Mouse (Mus musculus) brain, embryonic 14.5 days (tissue): Measurements from ENCODE around the gene Dnajc4. TPM values are rescaled to one million over a fixed set of nuclear protein-coding genes. Genes with fewer than 3 reads are reported as not detected.
A peak's percentile ranks its signal among the peaks of the same experiment; 100 is the strongest.
"Not testable (repeated sequence)": the region's sequence is repeated elsewhere in the genome, so short reads cannot be mapped to it uniquely, and the experiment has no call there.

ENCODE experiments used
- DNase-seq: peaks from one replicate; pipeline ENCODE4 v3.0.0-alpha.2; 2011; ENCODE audit warnings: low read depth
- CTCF ChIP-seq: fragments of 200-500 bp; IDR thresholded peaks from 2 replicates; pipeline ENCODE4 v1.5.1; 2012; ENCODE audit warnings: inconsistent platforms, mild to moderate bottlenecking, moderate library complexity, borderline replicate concordance; ENCODE audit not compliant: insufficient read depth, insufficient read length; ENCODE audit errors: extremely low read depth
- POLR2A ChIP-seq: fragments of 200-500 bp; IDR thresholded peaks from 2 replicates; pipeline ENCODE4 v1.6.1; 2012; ENCODE audit warnings: mild to moderate bottlenecking, inconsistent platforms, borderline replicate concordance; ENCODE audit not compliant: poor library complexity, insufficient read depth, insufficient read length, severe bottlenecking; ENCODE audit errors: extremely low read depth
- polyA plus RNA-seq: library from polyadenylated mRNA; depleted of rRNA; stranded (reverse); fragments of >200 nt; gene quantifications from 2 replicates; pipeline ENCODE4 v1.2.3, GENCODE M21; 2012

Dnajc4 gene
- polyA plus RNA-seq, 1 experiment = 25.7 TPM

DNA sequence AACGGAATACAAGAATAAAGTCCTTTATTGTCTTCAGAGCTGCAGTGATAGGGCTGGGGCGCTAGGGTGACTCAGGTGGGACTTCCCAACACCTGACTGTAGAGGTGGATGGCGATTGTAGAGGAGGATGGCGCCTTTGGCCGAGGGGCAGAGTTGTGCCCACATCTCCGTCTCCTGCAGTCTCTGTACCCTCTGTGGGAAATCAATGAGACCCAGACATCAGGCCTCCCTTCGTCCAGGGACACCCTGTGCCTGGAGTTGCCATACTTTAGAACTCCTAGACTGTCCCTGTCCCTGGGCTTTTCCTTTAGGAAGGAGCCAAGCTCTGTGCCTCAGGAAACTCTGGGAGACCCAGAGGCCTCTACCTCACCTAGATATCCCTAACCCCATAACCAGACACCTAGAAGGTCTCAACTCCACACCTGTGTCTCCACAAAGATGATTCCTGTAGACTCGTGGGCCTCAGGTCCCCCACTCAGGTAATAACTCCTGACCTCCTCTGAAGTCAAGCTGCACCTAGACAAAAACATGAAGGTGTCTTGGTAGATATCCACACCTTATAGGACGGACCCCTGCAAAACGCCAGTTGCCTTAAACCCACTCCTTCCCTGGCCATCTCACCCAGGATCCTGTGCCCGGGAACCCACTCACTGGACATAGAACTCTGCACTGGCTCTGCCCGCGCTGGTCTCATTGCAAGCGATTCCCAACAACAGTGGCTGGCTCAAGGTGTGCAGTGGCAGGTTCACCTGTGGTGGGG, 819 bp upstream of the Dnajc4 start:
- TF ChIP-seq POLR2A (no peak), CTCF (no peak)
- no peak for DNase-seq

DNA sequence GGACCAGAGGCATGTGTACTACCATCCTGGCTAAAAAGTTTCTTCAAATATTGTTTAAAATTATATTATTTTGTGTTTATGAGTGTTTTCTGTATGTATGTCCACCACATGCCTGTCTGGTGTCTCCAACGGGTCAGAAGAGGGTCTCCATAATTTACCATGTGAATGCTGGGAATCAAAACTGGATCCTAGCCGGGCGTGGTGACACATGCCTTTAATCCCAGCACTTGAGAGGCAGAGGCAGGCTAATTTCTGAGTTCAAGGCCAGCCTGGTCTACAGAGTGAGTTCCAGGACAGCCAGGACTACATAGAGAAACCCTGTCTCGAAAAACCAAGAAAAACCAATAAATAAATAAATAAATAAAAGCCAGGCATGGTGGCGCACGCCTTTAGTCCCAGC, 1.2 kb downstream of the Dnajc4 start:
- not testable (repeated sequence) for DNase-seq

- no peak for DNase-seq
- no peak for TF ChIP-seq POLR2A
- no peak for TF ChIP-seq CTCF
Measured at GRCm38 (mm10) chr19:6990712-6991111, 1.7 kb downstream of the Dnajc4 start.

- no peak for DNase-seq
- TF ChIP-seq CTCF (no peak), POLR2A (no peak)
Measured at GRCm38 (mm10) chr19:6989251-6989650, 3.1 kb downstream of the Dnajc4 start.

DNA sequence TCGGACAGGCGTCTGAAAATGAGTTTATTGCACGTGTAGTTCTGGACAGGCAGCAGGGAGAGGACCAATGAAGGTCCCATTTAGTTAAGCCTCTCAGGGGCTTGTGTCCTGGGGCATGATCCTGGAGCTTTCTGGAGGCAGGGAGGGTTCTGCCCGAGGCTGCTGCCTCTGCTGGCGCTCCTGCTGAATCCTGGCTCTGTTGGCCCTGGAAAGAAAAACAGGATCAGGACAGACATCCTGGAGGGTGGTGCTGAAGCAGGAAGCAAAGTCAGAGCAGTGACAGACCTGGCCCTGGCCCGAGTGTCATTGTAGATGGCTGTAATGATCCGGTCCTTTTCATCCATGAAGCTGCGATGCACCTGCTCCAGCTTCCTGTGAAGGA, 4.5 kb downstream of the Dnajc4 start:
- no peak for DNase-seq
- TF ChIP-seq CTCF = no peak
- TF ChIP-seq POLR2A = no peak

GRCm38 (mm10) chr19:6987061-6987903, 5.1 kb downstream of the Dnajc4 start, which contains the start of gene Vegfb:
Gene Vegfb, minus strand, starts transcription at chr19:6987651.
- no peak for TF ChIP-seq CTCF
- TF ChIP-seq POLR2A = peak; percentile 48; the same call in 1 of the 2 replicates
- peak; percentile 69 for DNase-seq

- no peak for TF ChIP-seq CTCF
- TF ChIP-seq POLR2A = no peak
- DNase-seq = no peak
Measured at GRCm38 (mm10) chr19:6985951-6986708, 6.2 kb downstream of the Dnajc4 start.

DNA sequence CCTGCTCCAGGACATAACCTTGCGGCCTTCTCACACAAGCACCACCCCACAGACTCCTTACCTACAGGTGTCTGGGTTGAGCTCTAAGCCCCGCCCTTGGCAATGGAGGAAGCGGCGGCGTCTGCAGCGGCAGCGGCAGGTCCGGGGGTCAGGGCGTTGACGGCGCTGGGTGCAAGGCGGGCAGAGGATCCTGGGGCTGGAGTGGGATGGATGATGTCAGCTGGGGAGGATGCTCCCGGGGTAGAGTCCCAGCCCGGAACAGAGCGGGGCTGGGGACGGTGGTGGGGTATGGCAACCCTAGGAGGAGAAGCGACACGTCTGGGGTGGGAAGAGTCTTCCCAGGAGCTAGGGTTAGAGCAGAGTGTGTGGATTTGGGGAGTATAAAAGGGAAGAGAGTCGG, 7.1 kb downstream of the Dnajc4 start:
- DNase-seq = no peak

DNA sequence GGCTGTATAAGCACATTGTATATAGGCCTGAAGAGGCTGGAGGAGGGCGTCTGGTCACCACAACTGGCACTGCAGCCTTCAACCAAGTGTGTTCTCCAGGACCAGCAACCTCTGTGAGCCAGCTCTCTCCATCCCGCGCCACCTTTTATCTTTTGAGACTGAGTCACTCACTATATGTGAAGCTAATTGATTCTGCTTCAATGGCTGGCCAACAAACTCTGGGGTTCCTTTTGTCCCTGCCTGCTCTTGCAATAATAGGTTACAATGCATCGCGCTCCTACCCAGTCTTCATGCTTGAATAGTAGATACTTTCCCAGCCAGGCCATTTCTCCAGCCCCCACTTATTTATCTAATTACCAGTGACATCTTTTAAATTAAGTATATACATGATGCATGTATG, 8.8 kb downstream of the Dnajc4 start:
- DNase-seq = peak; percentile 73
- TF ChIP-seq POLR2A = no peak
- TF ChIP-seq CTCF = no peak

More for the DNA sequence above, 7.1 kb downstream of the Dnajc4 start:
- TF ChIP-seq CTCF (no peak), POLR2A (no peak)

GRCm38 (mm10) chr19:6981465-6981864, 10.9 kb downstream of the Dnajc4 start:
- TF ChIP-seq POLR2A (no peak), CTCF (no peak)
- no peak for DNase-seq

GRCm38 (mm10) chr19:6980381-6981093, 11.8 kb downstream of the Dnajc4 start, which contains the start of gene Fkbp2:
Gene Fkbp2, minus strand, starts transcription at chr19:6980501.
- no peak for TF ChIP-seq CTCF
- peak; percentile 99 for DNase-seq
